Mouse (Mus musculus) G1E (cell line): ENCODE measurements around the gene Orm3. TPM values are rescaled to one million over a fixed set of nuclear protein-coding genes. Genes with fewer than 3 reads are reported as not detected.

ENCODE experiments used
- ATAC-seq: 2 replicates; pipeline ENCODE4 v1.8.0; 2016; ENCODE audit warnings: mild to moderate bottlenecking; ENCODE audit not compliant: insufficient number of reproducible peaks, poor library complexity, low FRiP score, severe bottlenecking; ENCODE audit errors: extremely low read depth
- DNase-seq: peaks from one replicate; pipeline ENCODE4 v3.0.0; 2012; ENCODE audit warnings: low spot score
- H3K27me3 ChIP-seq: 2 replicates; pipeline ENCODE4 v1.6.1; 2012; ENCODE audit warnings: mild to moderate bottlenecking, low read length, inconsistent platforms; ENCODE audit not compliant: insufficient read depth
- H3K36me3 ChIP-seq: replicated peaks from 2 replicates; pipeline ENCODE3; 2012; ENCODE audit warnings: mild to moderate bottlenecking, inconsistent platforms
- H3K4me1 ChIP-seq: 2 replicates; pipeline ENCODE4 v1.6.1; 2012; ENCODE audit warnings: low read depth, low read length, inconsistent platforms, mixed read lengths; ENCODE audit not compliant: insufficient read depth
- H3K4me3 ChIP-seq: 2 replicates; pipeline ENCODE4 v1.5.1; 2012; ENCODE audit warnings: low read depth, mild to moderate bottlenecking, inconsistent platforms, low read length, moderate library complexity, mixed read lengths
- H3K9me3 ChIP-seq: replicated peaks from 2 replicates; pipeline ENCODE4 v1.6.1; 2012; ENCODE audit warnings: inconsistent platforms
- CTCF ChIP-seq: IDR thresholded peaks from 2 replicates; pipeline ENCODE4 v1.5.1; 2012; ENCODE audit warnings: low read depth, low read length, inconsistent platforms, mixed read lengths
- GATA1 ChIP-seq: IDR thresholded peaks from 2 replicates; pipeline ENCODE4 v1.6.1; 2012; ENCODE audit warnings: borderline replicate concordance, low read length, inconsistent platforms, mixed read lengths
- GATA2 ChIP-seq: IDR thresholded peaks from 2 replicates; pipeline ENCODE4 v1.6.1; 2012; ENCODE audit warnings: low read depth, low read length, inconsistent platforms, borderline replicate concordance
- POLR2AphosphoS5 ChIP-seq: IDR thresholded peaks from 2 replicates; pipeline ENCODE4 v1.6.1; 2012; ENCODE audit warnings: low read depth, low read length, inconsistent platforms; ENCODE audit not compliant: insufficient replicate concordance
- TAL1 ChIP-seq: conservative IDR thresholded peaks from 2 replicates; pipeline ENCODE4 v1.6.1; 2012; ENCODE audit warnings: low read depth, low read length, inconsistent platforms, mixed read lengths
- polyA plus RNA-seq: library from polyadenylated mRNA; stranded (reverse); fragments of >175 nt; gene quantifications from 2 replicates; pipeline ENCODE4 v1.2.3, GENCODE M21; 2012
- total RNA-seq, 2 experiments: library from RNA; stranded (forward) in 1 of 2; stranded (reverse) in 1 of 2; fragments of 200-1000 nt in 1 of 2; fragments of >200 nt in 1 of 2; fragmentation: Nextera tagmentation in 1 of 2; gene quantifications; 2 replicates each; pipeline ENCODE4 v1.2.3; 2014 to 2017

Orm3 gene
- total and polyA plus RNA-seq, 3 experiments, result not detected

DNA sequence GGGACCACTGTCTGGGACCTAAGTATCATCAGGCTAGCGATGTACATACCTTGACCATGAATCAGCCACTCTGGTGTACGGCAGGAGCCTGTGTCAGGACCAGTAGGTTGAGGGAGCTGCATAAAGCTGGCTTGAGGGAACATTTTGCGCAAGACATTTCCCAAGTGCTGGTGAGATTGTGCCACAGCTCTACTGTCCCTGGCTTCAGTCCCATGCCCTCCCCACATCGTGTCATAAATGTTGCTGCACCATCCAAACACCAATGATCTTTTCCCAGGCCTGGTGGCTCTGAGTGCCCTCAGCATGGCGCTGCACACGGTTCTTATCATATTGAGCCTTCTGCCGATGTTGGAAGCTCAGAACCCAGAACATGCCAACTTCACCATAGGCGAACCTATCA lies 11.7 kb upstream of the Orm3 start, which contains the start of gene Orm1:
Gene Orm1, plus strand, starts transcription at position 266 of the 400 bp plus-strand sequence.
- peaks cover 65% of the 10 kb centered on the region for H3K9me3 ChIP-seq
- no peaks in the 10 kb centered on the region for H3K27me3 ChIP-seq
- DNase-seq (no peak), ATAC-seq (no peak)
- no peaks in the 10 kb centered on the region for H3K4me1 ChIP-seq
- H3K36me3 ChIP-seq, result no peaks in the 10 kb centered on the region
- TF ChIP-seq CTCF, result no peak
- no peak for TF ChIP-seq POLR2AphosphoS5
- no peak for TF ChIP-seq GATA2
- TF ChIP-seq GATA1, result no peak
- TF ChIP-seq TAL1, result no peak
- no peak within 1 kb of the TSS for H3K4me3 ChIP-seq

DNA sequence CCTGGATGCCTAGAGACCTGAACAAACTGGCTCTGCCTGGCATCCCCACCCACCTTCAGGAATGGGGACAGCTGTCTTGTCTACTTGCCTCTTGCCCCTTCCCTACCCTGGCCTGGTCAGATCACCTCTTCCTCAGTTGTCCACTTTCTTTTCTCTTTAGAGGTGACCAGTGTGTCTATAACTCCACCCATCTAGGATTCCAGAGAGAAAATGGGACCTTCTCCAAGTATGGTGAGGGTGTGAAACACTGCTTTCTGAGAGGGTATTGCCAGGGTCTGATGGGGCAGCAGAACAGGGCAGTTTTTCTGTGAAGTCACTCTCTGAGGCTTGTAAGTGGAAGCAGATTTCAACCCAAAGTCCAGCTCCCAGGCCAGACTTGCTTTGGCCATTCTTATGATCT lies 10.7 kb upstream of the Orm3 start:
- DNase-seq (no peak), ATAC-seq (no peak)
- Histone ChIP-seq H3K27me3 (no peaks in the 10 kb centered on the region), H3K4me3 (no peak overlapping the region), H3K36me3 (no peaks in the 10 kb centered on the region), H3K4me1 (no peaks in the 10 kb centered on the region), H3K9me3 (peaks cover 70% of the 10 kb centered on the region)
- no peak for TF ChIP-seq TAL1
- TF ChIP-seq POLR2AphosphoS5, result no peak
- no peak for TF ChIP-seq GATA2

DNA sequence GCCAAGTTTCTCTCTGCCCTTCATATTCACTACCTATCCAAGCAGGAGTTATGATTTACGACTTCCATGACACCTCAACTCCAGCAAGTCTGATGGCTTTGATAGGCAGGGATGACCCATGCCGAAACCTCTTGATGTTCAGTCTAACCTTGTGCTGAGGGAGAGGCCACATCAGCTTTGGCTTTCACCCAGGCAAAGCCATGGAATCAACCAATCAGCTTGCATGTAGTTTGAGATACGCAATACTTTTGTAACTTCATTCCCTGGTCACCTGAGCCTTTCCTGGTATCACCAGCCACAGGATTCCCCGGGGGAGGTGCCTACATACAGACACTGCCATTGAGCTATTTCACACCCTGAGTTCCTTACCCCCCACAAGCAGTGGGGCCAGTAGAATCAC lies 9.3 kb upstream of the Orm3 start:
- H3K27me3 ChIP-seq, result no peaks in the 10 kb centered on the region
- H3K9me3 ChIP-seq, result peaks cover 71% of the 10 kb centered on the region
- TF ChIP-seq CTCF (no peak), GATA1 (no peak), TAL1 (no peak), POLR2AphosphoS5 (no peak), GATA2 (no peak)
- no peak overlapping the region for H3K4me3 ChIP-seq
- no peak for DNase-seq
- ATAC-seq, result no peak
- no peaks in the 10 kb centered on the region for H3K4me1 ChIP-seq
- no peaks in the 10 kb centered on the region for H3K36me3 ChIP-seq

DNA sequence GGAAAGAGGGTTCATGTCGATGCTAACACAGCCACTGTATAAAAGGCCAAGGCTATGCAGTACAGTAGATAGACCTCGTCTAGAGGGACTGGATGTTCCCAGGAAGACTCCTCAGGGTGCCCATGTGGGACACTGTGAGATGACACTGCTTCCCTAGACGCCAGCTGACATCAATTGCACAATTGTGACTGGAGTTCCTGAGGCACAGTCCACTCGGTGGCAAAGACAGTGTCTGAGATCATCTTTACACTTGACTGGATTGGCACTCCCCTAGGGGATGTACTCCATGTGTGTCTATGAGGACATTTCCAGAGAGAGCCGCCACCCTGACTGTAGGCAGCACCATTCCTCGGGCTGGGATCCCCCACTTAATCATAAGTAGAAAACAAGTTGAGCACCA lies 7.4 kb upstream of the Orm3 start:
- DNase-seq (no peak), ATAC-seq (no peak)
- peaks cover 81% of the 10 kb centered on the region for H3K9me3 ChIP-seq
- no peaks in the 10 kb centered on the region for H3K4me1 ChIP-seq
- TF ChIP-seq GATA2, result no peak
- TF ChIP-seq CTCF, result no peak
- H3K36me3 ChIP-seq, result no peaks in the 10 kb centered on the region
- H3K27me3 ChIP-seq, result no peaks in the 10 kb centered on the region
- no peak overlapping the region for H3K4me3 ChIP-seq

DNA sequence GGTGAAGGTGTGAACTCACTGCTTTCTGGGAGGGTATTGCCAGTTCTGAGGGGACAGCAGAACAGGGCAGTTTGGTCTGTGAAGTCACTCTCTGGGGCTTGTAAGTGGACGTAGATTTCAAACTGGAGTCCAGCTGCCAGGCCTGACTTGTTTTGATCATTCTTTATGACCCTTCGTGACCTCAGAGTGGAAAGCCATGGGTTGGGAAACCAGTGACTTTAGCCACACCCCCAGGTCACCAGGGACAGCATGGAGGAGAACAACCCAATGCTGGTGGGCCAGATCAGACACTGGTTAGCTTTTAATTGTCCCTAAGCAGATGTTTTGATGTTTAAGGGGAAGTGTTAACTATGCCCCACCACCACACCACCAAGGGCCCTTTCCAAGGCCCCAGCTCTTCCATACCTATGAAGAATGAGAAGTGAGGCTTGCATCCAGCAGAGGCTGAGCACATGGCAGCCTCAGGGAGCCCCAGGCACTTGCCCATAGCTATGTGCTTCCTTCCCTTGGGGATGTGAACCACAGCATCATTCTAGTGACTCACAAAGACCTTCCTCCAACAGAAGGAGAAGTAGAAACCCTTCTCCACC lies 1.1 kb downstream of the Orm3 start:
- no peak for ATAC-seq
- peaks cover 69% of the 10 kb centered on the region for H3K9me3 ChIP-seq
- no peak for DNase-seq
- no peaks in the 10 kb centered on the region for H3K27me3 ChIP-seq
- H3K4me3 ChIP-seq, result no peak overlapping the region
- H3K4me1 ChIP-seq, result no peaks in the 10 kb centered on the region
- H3K36me3 ChIP-seq, result no peaks in the 10 kb centered on the region
- no peak for TF ChIP-seq TAL1
- no peak for TF ChIP-seq POLR2AphosphoS5

DNA sequence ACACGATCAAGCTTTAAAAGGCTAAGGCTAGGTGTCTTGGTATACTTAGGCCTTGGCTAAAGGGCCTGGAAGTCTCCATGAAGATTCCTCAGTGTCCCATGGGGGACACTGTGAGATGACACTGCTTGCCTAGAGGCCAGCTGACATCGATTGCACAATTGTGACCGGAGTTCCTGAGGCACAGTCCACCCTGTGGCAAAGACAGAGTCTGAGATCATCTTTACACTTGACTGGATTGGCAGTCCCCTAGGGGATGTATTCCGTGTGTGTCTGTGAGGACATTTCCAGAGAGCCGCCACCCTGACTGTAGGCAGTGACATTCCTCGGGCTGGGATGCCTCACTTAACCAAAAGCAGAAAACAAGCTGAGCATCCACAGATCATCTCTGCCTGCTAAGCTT lies 3.9 kb downstream of the Orm3 start:
- Histone ChIP-seq H3K4me1 (no peaks in the 10 kb centered on the region), H3K9me3 (peaks cover 73% of the 10 kb centered on the region), H3K27me3 (no peaks in the 10 kb centered on the region), H3K4me3 (no peak overlapping the region), H3K36me3 (no peaks in the 10 kb centered on the region)
- DNase-seq (no peak), ATAC-seq (no peak)
- no peak for TF ChIP-seq POLR2AphosphoS5
- TF ChIP-seq GATA1, result no peak
- TF ChIP-seq GATA2, result no peak
- no peak for TF ChIP-seq TAL1
- no peak for TF ChIP-seq CTCF

DNA sequence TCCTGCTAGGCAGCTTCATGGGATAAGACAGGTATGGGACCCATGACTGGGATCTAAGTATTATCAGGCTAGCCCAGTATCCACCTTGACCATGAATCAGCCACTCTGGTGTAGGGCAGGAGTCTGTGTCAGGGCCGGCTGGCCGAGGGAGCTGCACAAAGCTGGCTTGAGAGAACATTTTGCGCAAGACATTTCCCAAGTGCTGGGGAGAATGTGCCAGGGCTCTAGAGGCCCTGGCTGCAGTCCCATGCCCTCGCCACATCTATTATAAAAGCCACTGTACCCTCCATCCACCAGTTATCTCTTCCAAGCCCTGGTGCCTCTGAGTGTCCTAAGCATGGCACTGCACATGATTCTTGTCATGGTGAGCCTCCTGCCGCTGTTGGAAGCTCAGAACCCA lies 6.2 kb downstream of the Orm3 start, which contains the start of gene Orm2:
Gene Orm2, plus strand, starts transcription at position 300 of the 400 bp plus-strand sequence.
- peaks cover 70% of the 10 kb centered on the region for H3K9me3 ChIP-seq
- no peak within 1 kb of the TSS for H3K4me3 ChIP-seq
- no peak for DNase-seq
- H3K36me3 ChIP-seq, result no peaks in the 10 kb centered on the region
- H3K27me3 ChIP-seq, result no peaks in the 10 kb centered on the region
- no peaks in the 10 kb centered on the region for H3K4me1 ChIP-seq
- ATAC-seq, result no peak
- TF ChIP-seq GATA2 (no peak), TAL1 (no peak), CTCF (no peak), GATA1 (no peak), POLR2AphosphoS5 (no peak)
